Mouse (Mus musculus) liver, postnatal 0 days (tissue): ENCODE results near the gene Traf3. TPM values are rescaled to one million over a fixed set of nuclear protein-coding genes. Genes with fewer than 3 reads are reported as not detected.

Source experiments
- ATAC-seq: fragments of 200-750 bp; cut with Nextera tagmentation; 2 replicates; pipeline ENCODE4 v1.8.0; 2017; ENCODE audit warnings: mild to moderate bottlenecking, moderate library complexity
- DNase-seq: peaks from one replicate; pipeline ENCODE4 v3.0.0-alpha.2; 2016
- H3K27ac ChIP-seq: fragments of 300-500 bp; sonication (generic); 2 replicates; pipeline ENCODE4 v1.5.1; 2014; ENCODE audit warnings: antibody characterized with exemption, moderate library complexity, mild to moderate bottlenecking, low read depth
- H3K27me3 ChIP-seq: fragments of 300-500 bp; sonication (generic); 2 replicates; pipeline ENCODE4 v1.6.1; 2014; ENCODE audit warnings: low read length, control low read depth, mixed read lengths; ENCODE audit not compliant: insufficient read depth
- H3K36me3 ChIP-seq: fragments of 300-500 bp; sonication (generic); replicated peaks from 2 replicates; pipeline ENCODE4 v1.6.1; 2014; ENCODE audit warnings: mild to moderate bottlenecking, control low read depth, low read length, moderate library complexity, mixed read lengths; ENCODE audit not compliant: insufficient read depth
- H3K4me1 ChIP-seq: fragments of 300-500 bp; sonication (generic); 2 replicates; pipeline ENCODE4 v1.6.1; 2014; ENCODE audit warnings: antibody characterized with exemption, mild to moderate bottlenecking, control low read depth; ENCODE audit not compliant: insufficient read depth
- H3K4me2 ChIP-seq: fragments of 300-500 bp; sonication (generic); 2 replicates; pipeline ENCODE4 v1.6.1; 2014; ENCODE audit warnings: low read depth, mild to moderate bottlenecking, low read length, moderate library complexity, mixed read lengths
- H3K4me3 ChIP-seq: fragments of 300-500 bp; sonication (generic); 2 replicates; pipeline ENCODE4 v1.5.1; 2014; ENCODE audit warnings: low read depth, low read length
- H3K9ac ChIP-seq: fragments of 300-500 bp; sonication (generic); replicated peaks from 2 replicates; pipeline ENCODE4 v1.6.1; 2014; ENCODE audit warnings: mild to moderate bottlenecking, moderate library complexity
- H3K9me3 ChIP-seq: fragments of 300-500 bp; sonication (generic); 2 replicates; pipeline ENCODE4 v1.6.1; 2016; ENCODE audit warnings: mild to moderate bottlenecking, control low read depth, low read length, mixed read lengths
- CTCF ChIP-seq: sonication (generic); IDR thresholded peaks from 2 replicates; pipeline ENCODE4 v1.5.1; 2016; ENCODE audit warnings: antibody characterized with exemption, low read depth
- EP300 ChIP-seq: IDR thresholded peaks from 2 replicates; pipeline ENCODE4 v1.6.1; 2016; ENCODE audit warnings: antibody characterized with exemption, low read depth, mild to moderate bottlenecking
- WGBS: fragments of 180-500 bp; shearing (Covaris S2); extraction: QIAGEN DNeasy Blood & Tissue Kit; methylation state at CpG from one replicate; pipeline ENCODE4 v1.1.7; 2014; ENCODE audit not compliant: insufficient replicate concordance; 5-methylcytosine and 5-hydroxymethylcytosine counted together
- polyA plus RNA-seq: library from polyadenylated mRNA; unstranded; fragments of >200 nt; fragmentation: Nextera tagmentation; extraction: Ambion mirVana; gene quantifications from 2 replicates; pipeline ENCODE4 v1.2.1, GENCODE M21; 2015

Traf3 gene
- polyA plus RNA-seq, 1 experiment from 2014 or later: 1.9 TPM

GRCm38 (mm10) chr12:111207641-111208040 lies 41.5 kb downstream of the Traf3 start:
- no peak for TF ChIP-seq EP300
- TF ChIP-seq CTCF: no peak
- no peaks in the 10 kb centered on the region for H3K36me3 ChIP-seq
- no peaks in the 10 kb centered on the region for H3K4me1 ChIP-seq
- no peak overlapping the region for H3K9ac ChIP-seq
- no peaks in the 10 kb centered on the region for H3K27me3 ChIP-seq
- no peak for ATAC-seq
- 64% methylated on average over 3 of the region's 3 CpGs for WGBS
- H3K27ac ChIP-seq: no peak overlapping the region
- no peak overlapping the region for H3K4me2 ChIP-seq
- H3K9me3 ChIP-seq: no peaks in the 10 kb centered on the region
- no peak overlapping the region for H3K4me3 ChIP-seq
- no peak for DNase-seq

GRCm38 (mm10) chr12:111211729-111212128 lies 45.6 kb downstream of the Traf3 start:
- Histone ChIP-seq H3K4me1 (no peaks in the 10 kb centered on the region), H3K4me2 (no peak overlapping the region), H3K9me3 (no peaks in the 10 kb centered on the region), H3K9ac (no peak overlapping the region), H3K36me3 (no peaks in the 10 kb centered on the region), H3K27me3 (no peaks in the 10 kb centered on the region), H3K4me3 (no peak overlapping the region), H3K27ac (no peak overlapping the region)
- WGBS: 77% methylated on average over 5 of the region's 5 CpGs
- DNase-seq (no peak), ATAC-seq (no peak)
- TF ChIP-seq EP300 (no peak), CTCF (no peak)

GRCm38 (mm10) chr12:111218867-111219266 lies 52.7 kb downstream of the Traf3 start:
- H3K27ac ChIP-seq: no peak overlapping the region
- DNase-seq: no peak
- no peak overlapping the region for H3K9ac ChIP-seq
- ATAC-seq: no peak
- no peaks in the 10 kb centered on the region for H3K27me3 ChIP-seq
- no peak overlapping the region for H3K4me2 ChIP-seq
- H3K4me1 ChIP-seq: no peaks in the 10 kb centered on the region
- TF ChIP-seq EP300: no peak
- no peak for TF ChIP-seq CTCF
- H3K4me3 ChIP-seq: no peak overlapping the region
- no peaks in the 10 kb centered on the region for H3K9me3 ChIP-seq
- WGBS: 84% methylated on average over 6 of the region's 6 CpGs
- peaks cover 18% of the 10 kb centered on the region for H3K36me3 ChIP-seq

GRCm38 (mm10) chr12:111225197-111225780 lies 59.1 kb downstream of the Traf3 start:
- no peaks in the 10 kb centered on the region for H3K9me3 ChIP-seq
- H3K27me3 ChIP-seq: no peaks in the 10 kb centered on the region
- 69% methylated on average over 10 of the region's 10 CpGs for WGBS
- H3K9ac ChIP-seq: no peak overlapping the region
- H3K4me2 ChIP-seq: no peak overlapping the region
- DNase-seq: no peak
- H3K4me1 ChIP-seq: no peaks in the 10 kb centered on the region
- H3K4me3 ChIP-seq: no peak overlapping the region
- H3K36me3 ChIP-seq: peaks cover 21% of the 10 kb centered on the region
- no peak overlapping the region for H3K27ac ChIP-seq
- no peak for TF ChIP-seq EP300
- no peak for TF ChIP-seq CTCF
- ATAC-seq: no peak

- no peaks in the 10 kb centered on the region for H3K27me3 ChIP-seq
- H3K9me3 ChIP-seq: no peaks in the 10 kb centered on the region
- H3K4me2 ChIP-seq: no peak overlapping the region
- H3K36me3 ChIP-seq: peaks cover 8% of the 10 kb centered on the region
- no peak overlapping the region for H3K27ac ChIP-seq
- 49% methylated on average over 4 of the region's 4 CpGs for WGBS
- DNase-seq: no peak
- no peaks in the 10 kb centered on the region for H3K4me1 ChIP-seq
- TF ChIP-seq CTCF (no peak), EP300 (no peak)
- ATAC-seq: no peak
- H3K4me3 ChIP-seq: no peak overlapping the region
- no peak overlapping the region for H3K9ac ChIP-seq
These were observed 61.2 kb downstream of the Traf3 start for GRCm38 (mm10) chr12:111227410-111227809.

GRCm38 (mm10) chr12:111228488-111228887 lies 62.3 kb downstream of the Traf3 start:
- no peak overlapping the region for H3K27ac ChIP-seq
- 88% methylated on average over 5 of the region's 5 CpGs for WGBS
- no peak for TF ChIP-seq EP300
- TF ChIP-seq CTCF: no peak
- ATAC-seq (no peak), DNase-seq (no peak)
- H3K9ac ChIP-seq: no peak overlapping the region
- H3K27me3 ChIP-seq: no peaks in the 10 kb centered on the region
- H3K4me2 ChIP-seq: no peak overlapping the region
- H3K9me3 ChIP-seq: no peaks in the 10 kb centered on the region
- H3K36me3 ChIP-seq: 0 out of 2 replicates have a peak, but pooled peaks cover 3% of the 10 kb centered on the region
- no peak overlapping the region for H3K4me3 ChIP-seq
- H3K4me1 ChIP-seq: no peaks in the 10 kb centered on the region
